Mouse (Mus musculus): ENCODE results near the gene Mipep. TPM values are rescaled to one million over a fixed set of nuclear protein-coding genes. Genes with fewer than 3 reads are reported as not detected.

Gene Mipep
- polyA plus RNA-seq, 1 experiment from 2014 or later: 20.4 TPM

- H3K27me3 ChIP-seq (ENCODE audit: control insufficient read depth, insufficient read depth, low read length): no peaks in the 10 kb centered on the region
- H3K36me3 ChIP-seq (ENCODE audit: control insufficient read depth, insufficient read depth, low read length): no peaks in the 10 kb centered on the region
- 84% methylated on average over 5 of the region's 5 CpGs for WGBS
- ATAC-seq (ENCODE audit: low read depth): no peak
- peaks cover 26% of the 10 kb centered on the region for H3K4me1 ChIP-seq (ENCODE audit: control insufficient read depth, insufficient read depth, low read length)
- H3K4me2 ChIP-seq (ENCODE audit: low read depth, low read length): no peak overlapping the region
- no peak overlapping the region for H3K9ac ChIP-seq (replicated peaks; ENCODE audit: low read depth, low read length)
- no peaks in the 10 kb centered on the region for H3K9me3 ChIP-seq (ENCODE audit: control insufficient read depth, low read length)
- no peak overlapping the region for H3K4me3 ChIP-seq (ENCODE audit: low read depth, low read length)
- no peak overlapping the region for H3K27ac ChIP-seq (ENCODE audit: low read depth, low read length)
Measured at GRCm38 (mm10) chr14:60740507-60740906, 43.9 kb upstream of the Mipep start.

- Histone ChIP-seq H3K4me3 (ENCODE audit: low read depth, low read length) (no peak overlapping the region), H3K9ac (replicated peaks; ENCODE audit: low read depth, low read length) (no peak overlapping the region), H3K27ac (ENCODE audit: low read depth, low read length) (peak overlapping the region; percentile 48; the same call in 1 of the 2 replicates), H3K4me2 (ENCODE audit: low read depth, low read length) (no peak overlapping the region), H3K27me3 (ENCODE audit: control insufficient read depth, insufficient read depth, low read length) (no peaks in the 10 kb centered on the region), H3K4me1 (ENCODE audit: control insufficient read depth, insufficient read depth, low read length) (peaks cover 22% of the 10 kb centered on the region), H3K9me3 (ENCODE audit: control insufficient read depth, low read length) (no peaks in the 10 kb centered on the region), H3K36me3 (ENCODE audit: control insufficient read depth, insufficient read depth, low read length) (no peaks in the 10 kb centered on the region)
- ATAC-seq (ENCODE audit: low read depth): no peak
- 66% methylated on average over 8 of the region's 8 CpGs for WGBS
Measured at GRCm38 (mm10) chr14:60741033-60741432, 43.3 kb upstream of the Mipep start.

GRCm38 (mm10) chr14:60741490-60741981 is 42.8 kb upstream of the Mipep start:
- no peaks in the 10 kb centered on the region for H3K27me3 ChIP-seq (ENCODE audit: control insufficient read depth, insufficient read depth, low read length)
- no peaks in the 10 kb centered on the region for H3K36me3 ChIP-seq (ENCODE audit: control insufficient read depth, insufficient read depth, low read length)
- 71% methylated on average over 6 of the region's 6 CpGs for WGBS
- peak overlapping the region; percentile 66; the same call in 1 of the 2 replicates for H3K27ac ChIP-seq (ENCODE audit: low read depth, low read length)
- peaks cover 19% of the 10 kb centered on the region for H3K4me1 ChIP-seq (ENCODE audit: control insufficient read depth, insufficient read depth, low read length)
- no peak overlapping the region for H3K9ac ChIP-seq (replicated peaks; ENCODE audit: low read depth, low read length)
- no peak overlapping the region for H3K4me3 ChIP-seq (ENCODE audit: low read depth, low read length)
- peak; percentile 29; the same call in 1 of the 2 replicates for ATAC-seq (ENCODE audit: low read depth)
- no peak overlapping the region for H3K4me2 ChIP-seq (ENCODE audit: low read depth, low read length)
- H3K9me3 ChIP-seq (ENCODE audit: control insufficient read depth, low read length): no peaks in the 10 kb centered on the region

- Histone ChIP-seq H3K36me3 (ENCODE audit: control insufficient read depth, insufficient read depth, low read length) (no peaks in the 10 kb centered on the region), H3K9ac (replicated peaks; ENCODE audit: low read depth, low read length) (no peak overlapping the region), H3K4me2 (ENCODE audit: low read depth, low read length) (no peak overlapping the region), H3K27me3 (ENCODE audit: control insufficient read depth, insufficient read depth, low read length) (no peaks in the 10 kb centered on the region), H3K4me3 (ENCODE audit: low read depth, low read length) (no peak overlapping the region), H3K27ac (ENCODE audit: low read depth, low read length) (no peak overlapping the region), H3K4me1 (ENCODE audit: control insufficient read depth, insufficient read depth, low read length) (peaks cover 10% of the 10 kb centered on the region; the same call in 1 of the 2 replicates), H3K9me3 (ENCODE audit: control insufficient read depth, low read length) (no peaks in the 10 kb centered on the region)
- WGBS: 73% methylated on average over 9 of the region's 9 CpGs
- no peak for ATAC-seq (ENCODE audit: low read depth)
Measured at GRCm38 (mm10) chr14:60743681-60744080, 40.7 kb upstream of the Mipep start.

GRCm38 (mm10) chr14:60745201-60745600 is 39.2 kb upstream of the Mipep start:
- H3K27me3 ChIP-seq (ENCODE audit: control insufficient read depth, insufficient read depth, low read length): no peaks in the 10 kb centered on the region
- H3K27ac ChIP-seq (ENCODE audit: low read depth, low read length): no peak overlapping the region
- ATAC-seq (ENCODE audit: low read depth): no peak
- no peak overlapping the region for H3K9ac ChIP-seq (replicated peaks; ENCODE audit: low read depth, low read length)
- no peaks in the 10 kb centered on the region for H3K9me3 ChIP-seq (ENCODE audit: control insufficient read depth, low read length)
- no peaks in the 10 kb centered on the region for H3K36me3 ChIP-seq (ENCODE audit: control insufficient read depth, insufficient read depth, low read length)
- peaks cover 10% of the 10 kb centered on the region; the same call in 1 of the 2 replicates for H3K4me1 ChIP-seq (ENCODE audit: control insufficient read depth, insufficient read depth, low read length)
- H3K4me2 ChIP-seq (ENCODE audit: low read depth, low read length): no peak overlapping the region
- WGBS: 91% methylated on average over 6 of the region's 6 CpGs
- no peak overlapping the region for H3K4me3 ChIP-seq (ENCODE audit: low read depth, low read length)

- no peaks in the 10 kb centered on the region for H3K36me3 ChIP-seq (ENCODE audit: control insufficient read depth, insufficient read depth, low read length)
- no peak overlapping the region for H3K4me3 ChIP-seq (ENCODE audit: low read depth, low read length)
- 98% methylated on average over 10 of the region's 10 CpGs for WGBS
- no peak overlapping the region for H3K27ac ChIP-seq (ENCODE audit: low read depth, low read length)
- peaks cover 9% of the 10 kb centered on the region; the same call in 1 of the 2 replicates for H3K4me1 ChIP-seq (ENCODE audit: control insufficient read depth, insufficient read depth, low read length)
- H3K27me3 ChIP-seq (ENCODE audit: control insufficient read depth, insufficient read depth, low read length): no peaks in the 10 kb centered on the region
- H3K9ac ChIP-seq (replicated peaks; ENCODE audit: low read depth, low read length): no peak overlapping the region
- H3K4me2 ChIP-seq (ENCODE audit: low read depth, low read length): no peak overlapping the region
- no peak for ATAC-seq (ENCODE audit: low read depth)
- no peaks in the 10 kb centered on the region for H3K9me3 ChIP-seq (ENCODE audit: control insufficient read depth, low read length)
Measured at GRCm38 (mm10) chr14:60746141-60746540, 38.2 kb upstream of the Mipep start.

DNA sequence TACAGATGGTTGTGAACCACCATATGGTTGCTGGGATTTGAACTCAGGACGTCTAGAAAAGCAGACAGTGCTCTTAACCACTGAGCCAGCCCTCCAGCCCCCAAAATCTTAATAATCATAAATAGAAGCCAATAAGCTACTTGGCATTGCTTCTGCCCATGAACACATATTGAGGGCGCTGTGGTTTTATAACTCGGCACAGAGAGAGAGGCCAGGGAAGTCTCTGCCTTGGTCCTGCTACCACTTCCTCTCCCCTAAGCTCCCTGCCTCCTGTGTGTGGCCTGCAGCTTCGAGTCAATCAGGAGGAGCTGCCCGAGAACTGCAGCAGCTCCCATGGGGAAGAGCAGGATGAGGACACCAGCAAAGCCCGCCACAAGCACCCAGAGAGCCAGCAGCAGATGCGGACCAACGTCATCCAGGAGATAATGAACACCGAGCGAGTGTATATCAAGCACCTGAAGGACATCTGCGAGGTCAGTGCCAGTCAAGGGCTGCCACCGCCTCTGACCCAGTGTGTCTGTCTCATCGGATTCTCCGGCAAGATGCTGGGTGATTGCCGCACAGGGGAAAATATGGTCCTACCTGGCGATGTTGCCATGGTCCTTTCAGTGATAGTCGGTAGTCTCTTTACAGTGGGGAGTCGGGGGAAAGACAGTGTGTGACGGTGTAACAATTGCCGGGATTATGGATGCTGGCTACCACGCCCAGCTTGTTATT is 37.1 kb upstream of the Mipep start:
- Histone ChIP-seq H3K27ac (ENCODE audit: low read depth, low read length) (no peak overlapping the region), H3K27me3 (ENCODE audit: control insufficient read depth, insufficient read depth, low read length) (no peaks in the 10 kb centered on the region), H3K36me3 (ENCODE audit: control insufficient read depth, insufficient read depth, low read length) (no peaks in the 10 kb centered on the region), H3K4me2 (ENCODE audit: low read depth, low read length) (no peak overlapping the region), H3K9ac (replicated peaks; ENCODE audit: low read depth, low read length) (no peak overlapping the region), H3K4me3 (ENCODE audit: low read depth, low read length) (no peak overlapping the region), H3K9me3 (ENCODE audit: control insufficient read depth, low read length) (no peaks in the 10 kb centered on the region), H3K4me1 (ENCODE audit: control insufficient read depth, insufficient read depth, low read length) (no peaks in the 10 kb centered on the region)
- 91% methylated on average over 21 of the region's 21 CpGs for WGBS
- ATAC-seq (ENCODE audit: low read depth): no peak

DNA sequence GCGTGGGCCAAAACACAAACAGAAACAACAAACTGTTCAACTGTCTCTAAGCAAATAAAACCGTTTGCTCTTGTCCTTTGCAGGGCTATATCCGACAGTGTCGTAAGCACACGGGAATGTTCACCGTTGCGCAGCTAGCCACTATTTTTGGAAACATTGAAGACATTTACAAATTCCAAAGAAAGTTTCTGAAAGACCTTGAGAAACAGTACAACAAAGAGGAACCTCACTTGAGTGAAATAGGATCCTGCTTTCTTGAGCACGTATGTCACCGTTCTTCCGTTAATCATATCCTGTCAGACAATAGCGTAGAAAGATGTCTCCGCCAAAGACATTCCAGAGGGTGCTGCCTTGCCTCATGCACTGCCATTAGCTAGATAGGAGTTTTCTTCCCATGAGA is 34.5 kb upstream of the Mipep start:
- no peaks in the 10 kb centered on the region for H3K36me3 ChIP-seq (ENCODE audit: control insufficient read depth, insufficient read depth, low read length)
- ATAC-seq (ENCODE audit: low read depth): no peak
- WGBS: 91% methylated on average over 12 of the region's 12 CpGs
- no peak overlapping the region for H3K4me2 ChIP-seq (ENCODE audit: low read depth, low read length)
- H3K9ac ChIP-seq (replicated peaks; ENCODE audit: low read depth, low read length): no peak overlapping the region
- H3K4me3 ChIP-seq (ENCODE audit: low read depth, low read length): no peak overlapping the region
- no peaks in the 10 kb centered on the region for H3K9me3 ChIP-seq (ENCODE audit: control insufficient read depth, low read length)
- H3K27ac ChIP-seq (ENCODE audit: low read depth, low read length): no peak overlapping the region
- no peaks in the 10 kb centered on the region for H3K27me3 ChIP-seq (ENCODE audit: control insufficient read depth, insufficient read depth, low read length)
- no peaks in the 10 kb centered on the region for H3K4me1 ChIP-seq (ENCODE audit: control insufficient read depth, insufficient read depth, low read length)

- no peak overlapping the region for H3K27ac ChIP-seq (ENCODE audit: low read depth, low read length)
- 93% methylated on average over 16 of the region's 16 CpGs for WGBS
- no peak for ATAC-seq (ENCODE audit: low read depth)
- no peaks in the 10 kb centered on the region for H3K36me3 ChIP-seq (ENCODE audit: control insufficient read depth, insufficient read depth, low read length)
- H3K27me3 ChIP-seq (ENCODE audit: control insufficient read depth, insufficient read depth, low read length): no peaks in the 10 kb centered on the region
- no peak overlapping the region for H3K9ac ChIP-seq (replicated peaks; ENCODE audit: low read depth, low read length)
- no peak overlapping the region for H3K4me2 ChIP-seq (ENCODE audit: low read depth, low read length)
- no peak overlapping the region for H3K4me3 ChIP-seq (ENCODE audit: low read depth, low read length)
- no peaks in the 10 kb centered on the region for H3K4me1 ChIP-seq (ENCODE audit: control insufficient read depth, insufficient read depth, low read length)
- no peaks in the 10 kb centered on the region for H3K9me3 ChIP-seq (ENCODE audit: control insufficient read depth, low read length)
Measured at GRCm38 (mm10) chr14:60751581-60751980, 32.8 kb upstream of the Mipep start.
